Mouse (Mus musculus) thymus, adult 2 months (tissue): Measurements from ENCODE around the gene Olfr314.
"Not testable (repeated sequence)": the region's sequence is repeated elsewhere in the genome, so short reads cannot be mapped to it uniquely, and the experiment has no call there.

Experiments used
- CTCF ChIP-seq: fragments of 200-500 bp; IDR thresholded peaks from 2 replicates; pipeline ENCODE4 v1.5.1; 2012; ENCODE audit warnings: mild to moderate bottlenecking, control low read depth, low read length, moderate library complexity, borderline replicate concordance; ENCODE audit not compliant: control insufficient read depth, poor library complexity, insufficient read depth; ENCODE audit errors: extremely low read depth
- POLR2A ChIP-seq: fragments of 200-500 bp; IDR thresholded peaks from 2 replicates; pipeline ENCODE4 v1.6.1; 2012; ENCODE audit warnings: mild to moderate bottlenecking, low read length, control low read depth, moderate library complexity; ENCODE audit not compliant: control insufficient read depth, poor library complexity, insufficient read depth; ENCODE audit errors: extremely low read depth

- TF ChIP-seq POLR2A, CTCF: not testable (repeated sequence)
These were observed 46.2 kb downstream of the Olfr314 start, which contains the start of gene Olfr312 for GRCm38 (mm10) chr11:58828937-58829336.
